14 mouse cellular contexts compared by ENCODE assay signal in genomic region chr7:65779716-65780372, GRCm38 (mm10).
A peak's percentile ranks its signal among the peaks of the same experiment; 100 is the strongest.
DNase-seq lines count a peak whose midpoint lies in the region; ATAC-seq and TF ChIP-seq lines count a peak whose summit lies in the region.
"Had no signal": no experiment of that assay in that cellular context is flagged by ENCODE, and none has a peak within 500 bp of the region (broad histone marks: within the 10 kb centered on the region; RNA-seq: fewer than 3 reads in every experiment).

No protein-coding gene starts in this region.

- H3K27me3 ChIP-seq in forebrain, embryonic 11.5 days (ENCODE audit: control insufficient read depth, insufficient read depth, low read length), result no peaks in the 10 kb centered on the region
- no peaks in the 10 kb centered on the region for H3K27me3 ChIP-seq in forebrain, embryonic 16.5 days (replicated peaks; ENCODE audit: control insufficient read depth, insufficient read depth, low read length)
- no peaks in the 10 kb centered on the region for H3K27me3 ChIP-seq in embryonic facial prominence, embryonic 15.5 days
- no peaks in the 10 kb centered on the region for H3K27me3 ChIP-seq in lung, postnatal 0 days (replicated peaks; ENCODE audit: insufficient read depth, low read length)

- H3K27ac ChIP-seq in forebrain, embryonic 11.5 days (ENCODE audit: low read depth, low read length), result no peak overlapping the region
- no peak overlapping the region for H3K27ac ChIP-seq in forebrain, embryonic 16.5 days (ENCODE audit: low read length)
- H3K27ac ChIP-seq in embryonic facial prominence, embryonic 15.5 days (replicated peaks), result peak overlapping the region; percentile 45; the same call in 1 of the 2 replicates
- no peak overlapping the region for H3K27ac ChIP-seq in lung, postnatal 0 days (ENCODE audit: low read length)

- DNase-seq in forebrain, embryonic 11.5 days (ENCODE audit: low spot score), result no peak
- DNase-seq in A20 (ENCODE audit: low read depth, low spot score), result peak; percentile 7
- DNase-seq in lung, postnatal 0 days (ENCODE audit: low spot score), result peak; percentile 55
- DNase-seq in frontal cortex, postnatal 14 days (ENCODE audit: low spot score in 2 of 2), result no peak
- no peak for DNase-seq in adrenal gland, postnatal 25 days
- no peak for DNase-seq in cerebellum, adult 11 months
- DNase-seq: adrenal gland, adult 8-10 months; heart, postnatal 4 days; kidney, postnatal 14 days; thymus, postnatal 14 days had no signal

- no peaks in the 10 kb centered on the region for H3K9me3 ChIP-seq in forebrain, embryonic 11.5 days (ENCODE audit: control insufficient read depth, low read length)
- no peaks in the 10 kb centered on the region for H3K9me3 ChIP-seq in forebrain, embryonic 16.5 days (ENCODE audit: control insufficient read depth, low read length)
- H3K9me3 ChIP-seq in embryonic facial prominence, embryonic 15.5 days (replicated peaks), result no peaks in the 10 kb centered on the region
- no peaks in the 10 kb centered on the region for H3K9me3 ChIP-seq in lung, postnatal 0 days (ENCODE audit: low read length)

- H3K4me1 ChIP-seq in forebrain, embryonic 11.5 days (replicated peaks; ENCODE audit: control insufficient read depth, insufficient read depth, low read length), result peaks cover 8% of the 10 kb centered on the region; the same call in 1 of the 2 replicates
- H3K4me1 ChIP-seq in forebrain, embryonic 16.5 days (replicated peaks; ENCODE audit: control insufficient read depth, insufficient read depth, low read length), result peaks cover 15% of the 10 kb centered on the region
- peaks cover 17% of the 10 kb centered on the region; the same call in 1 of the 2 replicates for H3K4me1 ChIP-seq in embryonic facial prominence, embryonic 15.5 days
- no peaks in the 10 kb centered on the region for H3K4me1 ChIP-seq in lung, postnatal 0 days (ENCODE audit: insufficient read depth, low read depth, low read length)

- ATAC-seq in forebrain, embryonic 11.5 days (replicated peaks; ENCODE audit: low FRiP score), result 0 out of 2 replicates have a peak, but pooled peaks have one; percentile 24
- ATAC-seq in forebrain, embryonic 16.5 days, result no peak
- peak; percentile 80; the same call in 1 of the 2 replicates for ATAC-seq in embryonic facial prominence, embryonic 15.5 days (ENCODE audit: insufficient number of reproducible peaks, low FRiP score, low TSS enrichment, low read depth)
- peak; percentile 71 for ATAC-seq in lung, postnatal 0 days
- ATAC-seq: inflammation-experienced regulatory T-cells, adult 6 months had no signal

- H3K4me3 ChIP-seq in forebrain, embryonic 11.5 days (ENCODE audit: low read depth, low read length), result no peak overlapping the region
- no peak overlapping the region for H3K4me3 ChIP-seq in forebrain, embryonic 16.5 days (replicated peaks; ENCODE audit: low read length)
- H3K4me3 ChIP-seq in embryonic facial prominence, embryonic 15.5 days (replicated peaks), result no peak overlapping the region
- H3K4me3 ChIP-seq in lung, postnatal 0 days (ENCODE audit: low read depth, low read length), result no peak overlapping the region
- H3K4me3 ChIP-seq: erythroblast, embryonic 14.5 days had no signal

- no peak for TF ChIP-seq EP300 in lung, postnatal 0 days (IDR thresholded peaks at IDR 0.05)

- no peak overlapping the region for H3K9ac ChIP-seq in forebrain, embryonic 11.5 days (ENCODE audit: low read length)
- no peak overlapping the region for H3K9ac ChIP-seq in forebrain, embryonic 16.5 days (replicated peaks; ENCODE audit: low read depth, low read length)
- no peak overlapping the region for H3K9ac ChIP-seq in embryonic facial prominence, embryonic 15.5 days
- H3K9ac ChIP-seq in lung, postnatal 0 days (replicated peaks; ENCODE audit: low read depth), result no peak overlapping the region

- H3K36me3 ChIP-seq in forebrain, embryonic 11.5 days (ENCODE audit: control insufficient read depth, insufficient read depth, low read length), result no peaks in the 10 kb centered on the region
- no peaks in the 10 kb centered on the region for H3K36me3 ChIP-seq in forebrain, embryonic 16.5 days (ENCODE audit: control insufficient read depth, insufficient read depth)
- no peaks in the 10 kb centered on the region for H3K36me3 ChIP-seq in embryonic facial prominence, embryonic 15.5 days
- H3K36me3 ChIP-seq in lung, postnatal 0 days (ENCODE audit: insufficient read depth, low read length), result no peaks in the 10 kb centered on the region

- no peak overlapping the region for H3K4me2 ChIP-seq in forebrain, embryonic 11.5 days (ENCODE audit: low read depth, low read length, severe bottlenecking)
- no peak overlapping the region for H3K4me2 ChIP-seq in forebrain, embryonic 16.5 days (ENCODE audit: low read length)
- H3K4me2 ChIP-seq in embryonic facial prominence, embryonic 15.5 days (replicated peaks), result peak overlapping the region; percentile 17; the same call in 1 of the 2 replicates
- peak overlapping the region; percentile 19; the same call in 1 of the 2 replicates for H3K4me2 ChIP-seq in lung, postnatal 0 days (replicated peaks; ENCODE audit: low read depth, low read length)

- 77% methylated on average over 14 of the region's 14 CpGs for WGBS in forebrain, embryonic 11.5 days
- 66% methylated on average over 14 of the region's 14 CpGs for WGBS in forebrain, embryonic 16.5 days
- 60% methylated on average over 14 of the region's 14 CpGs for WGBS in embryonic facial prominence, embryonic 15.5 days
- 53% methylated on average over 14 of the region's 14 CpGs for WGBS in lung, postnatal 0 days

- no peak for TF ChIP-seq CTCF in lung, postnatal 0 days (IDR thresholded peaks at IDR 0.05)

Comparison
In these comparisons a context has a peak if more than half of its experiments do, and no peak if none do; other contexts are left out.
1. DNase-seq: peak in A20 (single experiment) and lung, postnatal 0 days (single experiment); none in forebrain, embryonic 11.5 days (single experiment), frontal cortex, postnatal 14 days (0 of 2), adrenal gland, postnatal 25 days (single experiment) and cerebellum, adult 11 months (single experiment).
2. H3K4me2 ChIP-seq: peak in embryonic facial prominence, embryonic 15.5 days (single experiment) and lung, postnatal 0 days (single experiment); none in forebrain, embryonic 11.5 days (single experiment) and forebrain, embryonic 16.5 days (single experiment).